Mouse (Mus musculus) ZHBTc4 (cell line): ENCODE measurements around the gene Gm4756.
"Not testable (repeated sequence)": the region's sequence is repeated elsewhere in the genome, so short reads cannot be mapped to it uniquely, and the experiment has no call there.

ENCODE experiments used
- DNase-seq: peaks from one replicate; pipeline ENCODE4 v3.0.0-alpha.2; 2011; ENCODE audit warnings: low read depth, low spot score

Gene Gm4756

GRCm38 (mm10) chr12:72654698-72655097 is 5.2 kb upstream of the Gm4756 start:
- DNase-seq, result peak; percentile 67

- peak; percentile 60 for DNase-seq
Measured at GRCm38 (mm10) chr12:72648921-72649320, 540 bp downstream of the Gm4756 start.

- DNase-seq, result no peak
Measured at GRCm38 (mm10) chr12:72638025-72638424, 11.4 kb downstream of the Gm4756 start.

GRCm38 (mm10) chr12:72628751-72629150 is 20.7 kb downstream of the Gm4756 start:
- DNase-seq, result no peak

- DNase-seq, result no peak
Measured at GRCm38 (mm10) chr12:72622853-72623496, 26.5 kb downstream of the Gm4756 start.

- DNase-seq, result no peak
Measured at GRCm38 (mm10) chr12:72621441-72621840, 28.0 kb downstream of the Gm4756 start.

GRCm38 (mm10) chr12:72620856-72621255 is 28.6 kb downstream of the Gm4756 start:
- DNase-seq, result no peak

- no peak for DNase-seq
Measured at GRCm38 (mm10) chr12:72612053-72612452, 37.4 kb downstream of the Gm4756 start.

GRCm38 (mm10) chr12:72598731-72599130 is 50.7 kb downstream of the Gm4756 start:
- not testable (repeated sequence) for DNase-seq

GRCm38 (mm10) chr12:72594001-72594400 is 55.5 kb downstream of the Gm4756 start:
- DNase-seq, result peak; percentile 50

GRCm38 (mm10) chr12:72592991-72593390 is 56.5 kb downstream of the Gm4756 start:
- DNase-seq, result no peak

- no peak for DNase-seq
Measured at GRCm38 (mm10) chr12:72585339-72585738, 64.1 kb downstream of the Gm4756 start.

GRCm38 (mm10) chr12:72583099-72583498 is 66.4 kb downstream of the Gm4756 start:
- DNase-seq, result no peak

GRCm38 (mm10) chr12:72582021-72582420 is 67.4 kb downstream of the Gm4756 start:
- DNase-seq, result no peak

GRCm38 (mm10) chr12:72564281-72564795 is 85.1 kb downstream of the Gm4756 start:
- DNase-seq, result no peak

- DNase-seq, result no peak
Measured at GRCm38 (mm10) chr12:72554347-72554746, 95.1 kb downstream of the Gm4756 start.

- no peak for DNase-seq
Measured at GRCm38 (mm10) chr12:72538571-72538970, 110.9 kb downstream of the Gm4756 start.

- DNase-seq, result peak; percentile 99
Measured at GRCm38 (mm10) chr12:72536021-72536597, 113.4 kb downstream of the Gm4756 start, which contains the start of gene Pcnx4. Pcnx4 (plus strand) TSS chr12:72536383.

- DNase-seq, result no peak
Measured at GRCm38 (mm10) chr12:72535599-72535998, 113.9 kb downstream of the Gm4756 start.

- DNase-seq, result no peak
Measured at GRCm38 (mm10) chr12:72533986-72534385, 115.5 kb downstream of the Gm4756 start.

GRCm38 (mm10) chr12:72532303-72532702 is 117.2 kb downstream of the Gm4756 start:
- DNase-seq, result no peak
